Mouse (Mus musculus) adrenal gland, postnatal 10 days (tissue): ENCODE data around the gene Emx1. TPM values are rescaled to one million over a fixed set of nuclear protein-coding genes. Genes with fewer than 3 reads are reported as not detected.

Experiments used
- DNase-seq: peaks from one replicate; pipeline ENCODE4 v3.0.0; 2021; ENCODE audit warnings: mixed read lengths
- total RNA-seq, 2 experiments: library from RNA; stranded (reverse); gene quantifications; 2 replicates each; pipeline ENCODE4 v1.2.3; 2021

Emx1 gene
- total RNA-seq, 2 experiments from 2014 or later: not detected

- no peak for DNase-seq
Observed at GRCm38 (mm10) chr6:85189361-85189760, 2.1 kb downstream of the Emx1 start.

- no peak for DNase-seq
Observed at GRCm38 (mm10) chr6:85189911-85190591, 2.8 kb downstream of the Emx1 start.

GRCm38 (mm10) chr6:85190671-85191070, 3.4 kb downstream of the Emx1 start:
- DNase-seq: no peak

- DNase-seq: no peak
Observed at GRCm38 (mm10) chr6:85191751-85192440, 4.7 kb downstream of the Emx1 start.

- DNase-seq: no peak
Observed at GRCm38 (mm10) chr6:85193381-85194318, 6.4 kb downstream of the Emx1 start.

- no peak for DNase-seq
Observed at GRCm38 (mm10) chr6:85197951-85198350, 10.7 kb downstream of the Emx1 start.

GRCm38 (mm10) chr6:85206182-85206938, 19.1 kb downstream of the Emx1 start:
- no peak for DNase-seq

GRCm38 (mm10) chr6:85206939-85207285, 19.7 kb downstream of the Emx1 start:
- no peak for DNase-seq

- no peak for DNase-seq
Observed at GRCm38 (mm10) chr6:85207345-85207744, 20.1 kb downstream of the Emx1 start.

- DNase-seq: peak; percentile 48
Observed at GRCm38 (mm10) chr6:85209226-85209967, 22.2 kb downstream of the Emx1 start.

- no peak for DNase-seq
Observed at GRCm38 (mm10) chr6:85210686-85211085, 23.4 kb downstream of the Emx1 start.

- no peak for DNase-seq
Observed at GRCm38 (mm10) chr6:85218251-85218650, 31.0 kb downstream of the Emx1 start.

GRCm38 (mm10) chr6:85218684-85219445, 31.6 kb downstream of the Emx1 start:
- DNase-seq: no peak

- no peak for DNase-seq
Observed at GRCm38 (mm10) chr6:85219706-85220105, 32.5 kb downstream of the Emx1 start.

- no peak for DNase-seq
Observed at GRCm38 (mm10) chr6:85220917-85221316, 33.7 kb downstream of the Emx1 start.

- no peak for DNase-seq
Observed at GRCm38 (mm10) chr6:85222551-85222950, 35.3 kb downstream of the Emx1 start.

GRCm38 (mm10) chr6:85223498-85224150, 36.4 kb downstream of the Emx1 start:
- peak; percentile 48 for DNase-seq

GRCm38 (mm10) chr6:85224442-85224891, 37.2 kb downstream of the Emx1 start:
- peak; percentile 83 for DNase-seq

- no peak for DNase-seq
Observed at GRCm38 (mm10) chr6:85226570-85226969, 39.3 kb downstream of the Emx1 start.

- no peak for DNase-seq
Observed at GRCm38 (mm10) chr6:85227520-85227919, 40.3 kb downstream of the Emx1 start.
